Mouse (Mus musculus) adrenal gland, postnatal 10 days (tissue): Measurements from ENCODE around the gene Plekhg6. TPM values are rescaled to one million over a fixed set of nuclear protein-coding genes. Genes with fewer than 3 reads are reported as not detected.

Source experiments
- DNase-seq: peaks from one replicate; pipeline ENCODE4 v3.0.0; 2021; ENCODE audit warnings: mixed read lengths
- long read RNA-seq, 2 experiments: library from polyadenylated mRNA; stranded (forward); transcript quantifications; one replicate each; pipeline ENCODE4 v2.0.0; 2021
- total RNA-seq, 2 experiments: library from RNA; stranded (reverse); gene quantifications; 2 replicates each; pipeline ENCODE4 v1.2.3; 2021

Gene Plekhg6
- total RNA-seq = under 1 TPM; 0.69 to 0.82 TPM
- long read RNA-seq, experiment 1 = 0 reads
- long read RNA-seq, experiment 2 = 0 reads

- DNase-seq = peak; percentile 71
Measured at GRCm38 (mm10) chr6:125380372-125381360, at the start of gene Plekhg6. TSS of gene Plekhg6 (minus strand) at chr6:125380793.

- peak; percentile 35 for DNase-seq
Measured at GRCm38 (mm10) chr6:125429741-125430140, 49.1 kb upstream of the Plekhg6 start.

GRCm38 (mm10) chr6:125426383-125427360, 46.1 kb upstream of the Plekhg6 start:
- DNase-seq = peak; percentile 91

GRCm38 (mm10) chr6:125425205-125426090, 44.9 kb upstream of the Plekhg6 start:
- peak; percentile 25 for DNase-seq

GRCm38 (mm10) chr6:125424156-125424555, 43.6 kb upstream of the Plekhg6 start:
- DNase-seq = peak; percentile 52

- peak; percentile 14 for DNase-seq
Measured at GRCm38 (mm10) chr6:125423507-125423906, 42.9 kb upstream of the Plekhg6 start.

- no peak for DNase-seq
Measured at GRCm38 (mm10) chr6:125423099-125423498, 42.5 kb upstream of the Plekhg6 start.

- peak; percentile 77 for DNase-seq
Measured at GRCm38 (mm10) chr6:125422051-125422822, 41.6 kb upstream of the Plekhg6 start.

- DNase-seq = no peak
Measured at GRCm38 (mm10) chr6:125420458-125421063, 40.0 kb upstream of the Plekhg6 start.

- peak; percentile 89 for DNase-seq
Measured at GRCm38 (mm10) chr6:125418744-125419143, 38.2 kb upstream of the Plekhg6 start.

- DNase-seq = no peak
Measured at GRCm38 (mm10) chr6:125413326-125413725, 32.7 kb upstream of the Plekhg6 start.

- DNase-seq = no peak
Measured at GRCm38 (mm10) chr6:125411661-125412060, 31.1 kb upstream of the Plekhg6 start.

GRCm38 (mm10) chr6:125410995-125411547, 30.5 kb upstream of the Plekhg6 start:
- peak; percentile 44 for DNase-seq

- no peak for DNase-seq
Measured at GRCm38 (mm10) chr6:125410551-125410950, 30.0 kb upstream of the Plekhg6 start.

GRCm38 (mm10) chr6:125407657-125408056, 27.1 kb upstream of the Plekhg6 start:
- DNase-seq = no peak

- DNase-seq = no peak
Measured at GRCm38 (mm10) chr6:125407224-125407623, 26.6 kb upstream of the Plekhg6 start.

GRCm38 (mm10) chr6:125405461-125406382, 25.1 kb upstream of the Plekhg6 start:
- DNase-seq = no peak

GRCm38 (mm10) chr6:125389853-125390252, 9.3 kb upstream of the Plekhg6 start:
- DNase-seq = no peak

GRCm38 (mm10) chr6:125386080-125386479, 5.5 kb upstream of the Plekhg6 start:
- no peak for DNase-seq
